In the genomic region with DNA sequence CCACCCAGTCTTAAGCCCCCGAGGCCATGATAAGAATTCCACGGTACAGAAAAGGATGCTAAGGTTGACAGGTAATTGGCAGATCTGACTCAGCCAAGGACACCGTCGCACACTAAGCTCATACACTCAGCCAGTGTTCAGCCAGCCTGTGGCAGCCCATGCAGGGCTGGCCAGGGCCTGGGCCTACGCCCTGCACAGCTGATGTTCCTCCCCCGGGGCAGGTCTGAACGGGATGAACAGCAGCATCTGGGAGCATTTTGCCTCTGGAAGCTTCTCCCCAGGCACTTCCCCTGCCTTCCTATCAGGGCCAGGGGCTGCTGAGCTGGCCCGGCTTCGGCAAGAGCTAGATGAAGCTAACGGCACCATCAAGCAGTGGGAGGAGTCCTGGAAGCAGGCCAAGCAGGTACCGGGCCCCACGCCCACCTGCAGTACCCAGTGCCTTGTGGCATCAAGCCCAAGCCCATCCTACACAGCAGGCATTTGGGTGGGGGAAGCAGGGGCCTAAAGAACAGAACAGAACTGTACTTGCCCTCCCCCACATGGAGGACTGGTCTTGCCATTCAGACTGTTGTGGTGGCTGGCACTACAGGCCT, we compare ENCODE assay signal across 14 mouse cellular contexts. TPM values are rescaled to one million over a fixed set of nuclear protein-coding genes. Genes with fewer than 3 reads are reported as not detected.
DNase-seq lines count a peak whose midpoint lies in the region; ATAC-seq lines count a peak whose summit lies in the region.
"Had no signal": no experiment of that assay in that cellular context is flagged by ENCODE, and none has a peak within 500 bp of the region (broad histone marks: within the 10 kb centered on the region; RNA-seq: fewer than 3 reads in every experiment).

No protein-coding gene starts in this region.

- DNase-seq in cerebellum, adult 11-12 months: peak; percentile 75
- DNase-seq in left cerebral cortex, adult 18-20 months (ENCODE audit: low spot score in 2 of 2): peak; percentile 67 to 78
- DNase-seq in left cerebral cortex, adult 11 months (ENCODE audit: low spot score): no peak
- DNase-seq in right cerebral cortex, postnatal 25 days: peak; percentile 62
- no peak for DNase-seq in right cerebral cortex, postnatal 4 days
- DNase-seq: gastrocnemius, postnatal 25 days; kidney, adult 8-10 months; lung, adult 2 months; thymus, postnatal 4 days had no signal

- ATAC-seq in cerebellum, adult (ENCODE audit: insufficient number of reproducible peaks, low FRiP score, low TSS enrichment): no peak
- no peak for ATAC-seq in kidney, embryonic 14.5 days (ENCODE audit: low FRiP score, low TSS enrichment)
- no peak for ATAC-seq in kidney, embryonic 16.5 days (ENCODE audit: low FRiP score, low TSS enrichment)
- ATAC-seq: forebrain, embryonic 16.5 days had no signal

- H3K4me1 ChIP-seq in kidney, embryonic 14.5 days (ENCODE audit: control insufficient read depth, insufficient read depth, low read length): no peaks in the 10 kb centered on the region
- H3K4me1 ChIP-seq in kidney, embryonic 16.5 days (ENCODE audit: insufficient read depth, low read length): no peaks in the 10 kb centered on the region
- H3K4me1 ChIP-seq: stomach, embryonic 15.5 days had no signal

- H3K4me3 ChIP-seq in kidney, embryonic 14.5 days (ENCODE audit: low read length): no peak overlapping the region
- H3K4me3 ChIP-seq in kidney, embryonic 16.5 days (ENCODE audit: low read length): no peak overlapping the region
- H3K4me3 ChIP-seq: stomach, embryonic 15.5 days had no signal

- H3K36me3 ChIP-seq in kidney, embryonic 14.5 days (ENCODE audit: control insufficient read depth, insufficient read depth, low read length): peaks cover 90% of the 10 kb centered on the region
- H3K36me3 ChIP-seq in kidney, embryonic 16.5 days (ENCODE audit: insufficient read depth, low read length): peaks cover 85% of the 10 kb centered on the region

- no peak overlapping the region for H3K27ac ChIP-seq in kidney, embryonic 14.5 days (ENCODE audit: low read depth, low read length)
- no peak overlapping the region for H3K27ac ChIP-seq in kidney, embryonic 16.5 days (ENCODE audit: low read length)
- H3K27ac ChIP-seq: stomach, embryonic 15.5 days had no signal

- H3K4me2 ChIP-seq in kidney, embryonic 14.5 days (replicated peaks; ENCODE audit: low read depth, low read length): no peak overlapping the region
- H3K4me2 ChIP-seq in kidney, embryonic 16.5 days (replicated peaks; ENCODE audit: low read depth, low read length): no peak overlapping the region
- H3K4me2 ChIP-seq: stomach, embryonic 15.5 days had no signal

- H3K9me3 ChIP-seq in kidney, embryonic 14.5 days (ENCODE audit: control insufficient read depth, low read length): no peaks in the 10 kb centered on the region
- no peaks in the 10 kb centered on the region for H3K9me3 ChIP-seq in kidney, embryonic 16.5 days (ENCODE audit: low read length)
- H3K9me3 ChIP-seq: stomach, embryonic 15.5 days had no signal

- no peak overlapping the region for H3K9ac ChIP-seq in kidney, embryonic 14.5 days (ENCODE audit: low read depth, low read length)
- no peak overlapping the region for H3K9ac ChIP-seq in kidney, embryonic 16.5 days (replicated peaks; ENCODE audit: low read length)
- H3K9ac ChIP-seq: stomach, embryonic 15.5 days had no signal

- H3K27me3 ChIP-seq in kidney, embryonic 14.5 days (ENCODE audit: control insufficient read depth, insufficient read depth, low read length): no peaks in the 10 kb centered on the region
- no peaks in the 10 kb centered on the region for H3K27me3 ChIP-seq in kidney, embryonic 16.5 days (ENCODE audit: insufficient read depth, low read length)
- H3K27me3 ChIP-seq: stomach, embryonic 15.5 days had no signal

- 76% methylated on average over 12 of the region's 12 CpGs for WGBS in kidney, embryonic 14.5 days
- 73% methylated on average over 12 of the region's 12 CpGs for WGBS in kidney, embryonic 16.5 days

RNA-seq across cellular contexts. Expression of a gene that starts 19.6 kb away (rescaled TPM):
- total RNA-seq in left cerebral cortex, adult 18-20 months (2021): 1 to 10 TPM; 1.8 to 2.7 TPM
- polyA plus RNA-seq in kidney, embryonic 14.5 days (2014; fragmentation: Nextera tagmentation; extraction: Ambion mirVana): 1.3 and 1.5 TPM in 2 replicates
- polyA plus RNA-seq in kidney, embryonic 16.5 days (2015; fragmentation: Nextera tagmentation; extraction: Ambion mirVana): 1.00 and 1.4 TPM in 2 replicates

RNA-seq across cellular contexts. Expression of a gene that starts 28.0 kb away (rescaled TPM):
- 10 to 100 TPM; 21.8 to 22.3 TPM for total RNA-seq in left cerebral cortex, adult 18-20 months (2021)
- 24.4 and 37.2 TPM in 2 replicates for polyA plus RNA-seq in kidney, embryonic 14.5 days (2014; fragmentation: Nextera tagmentation; extraction: Ambion mirVana)
- 41.2 and 46.6 TPM in 2 replicates for polyA plus RNA-seq in kidney, embryonic 16.5 days (2015; fragmentation: Nextera tagmentation; extraction: Ambion mirVana)

RNA-seq across cellular contexts. Expression of a gene that starts 28.7 kb away (rescaled TPM):
- total RNA-seq in left cerebral cortex, adult 18-20 months (2021): 100 to 1,000 TPM; 464 to 477 TPM
- 55.2 and 80.2 TPM in 2 replicates for polyA plus RNA-seq in kidney, embryonic 14.5 days (2014; fragmentation: Nextera tagmentation; extraction: Ambion mirVana)
- polyA plus RNA-seq in kidney, embryonic 16.5 days (2015; fragmentation: Nextera tagmentation; extraction: Ambion mirVana): 99.4 and 123 TPM in 2 replicates

RNA-seq across cellular contexts. Expression of a gene that starts 30.4 kb away (rescaled TPM):
- 100 to 1,000 TPM; 246 to 269 TPM for total RNA-seq in left cerebral cortex, adult 18-20 months (2021)
- 1,830 and 1,881 TPM in 2 replicates for polyA plus RNA-seq in kidney, embryonic 14.5 days (2014; fragmentation: Nextera tagmentation; extraction: Ambion mirVana)
- polyA plus RNA-seq in kidney, embryonic 16.5 days (2015; fragmentation: Nextera tagmentation; extraction: Ambion mirVana): 1,676 and 1,744 TPM in 2 replicates

RNA-seq across cellular contexts. Expression of a gene that starts 45.6 kb away (rescaled TPM):
- 10 to 100 TPM; 15.5 to 16.3 TPM for total RNA-seq in left cerebral cortex, adult 18-20 months (2021)
- 155 and 166 TPM in 2 replicates for polyA plus RNA-seq in kidney, embryonic 14.5 days (2014; fragmentation: Nextera tagmentation; extraction: Ambion mirVana)
- polyA plus RNA-seq in kidney, embryonic 16.5 days (2015; fragmentation: Nextera tagmentation; extraction: Ambion mirVana): 222 and 240 TPM in 2 replicates

Comparison
In these comparisons a context has a peak if more than half of its experiments do, and no peak if none do; other contexts are left out.
1. DNase-seq: peak in cerebellum, adult 11-12 months (single experiment), left cerebral cortex, adult 18-20 months (2 of 2) and right cerebral cortex, postnatal 25 days (single experiment); none in left cerebral cortex, adult 11 months (single experiment) and right cerebral cortex, postnatal 4 days (single experiment).